Mouse (Mus musculus) megakaryocyte, adult 5-6 weeks (primary cell): ENCODE data around the gene Klk4. TPM values are rescaled to one million over a fixed set of nuclear protein-coding genes. Genes with fewer than 3 reads are reported as not detected.

ENCODE experiments used
- ATAC-seq: 2 replicates; pipeline ENCODE4 v1.8.0; 2016; ENCODE audit warnings: mild to moderate bottlenecking, inconsistent platforms; ENCODE audit not compliant: poor library complexity, severe bottlenecking
- total RNA-seq, 2 experiments: library from RNA; stranded (forward) in 1 of 2; stranded (reverse) in 1 of 2; fragments of 153-499, 151-499 nt in 1 of 2; fragments of 221-1000, 200-1000 nt in 1 of 2; gene quantifications; 2 replicates each; pipeline versions ENCODE4 v1.2.3 to v1.2.4; 2015 to 2017

Klk4 gene
- total RNA-seq (2015) (not detected in 2 replicates), total RNA-seq (2017) (not detected in 2 replicates)

GRCm38 (mm10) chr7:43880912-43881311 lies at the start of gene Klk4:
Gene Klk4 (plus strand): TSS chr7:43881160.
- ATAC-seq = no peak

- no peak for ATAC-seq
Observed at GRCm38 (mm10) chr7:43841701-43842100, 39.3 kb upstream of the Klk4 start, which contains the start of gene Klk5. Gene Klk5 (plus strand): TSS chr7:43841971.

- no peak for ATAC-seq
Observed at GRCm38 (mm10) chr7:43843801-43844200, 37.2 kb upstream of the Klk4 start.

GRCm38 (mm10) chr7:43851616-43852015 lies 29.3 kb upstream of the Klk4 start:
- no peak for ATAC-seq

- no peak for ATAC-seq
Observed at GRCm38 (mm10) chr7:43854642-43855380, 26.1 kb upstream of the Klk4 start.

GRCm38 (mm10) chr7:43855709-43856108 lies 25.3 kb upstream of the Klk4 start:
- no peak for ATAC-seq

GRCm38 (mm10) chr7:43856307-43856706 lies 24.7 kb upstream of the Klk4 start:
- ATAC-seq = no peak

- ATAC-seq = no peak
Observed at GRCm38 (mm10) chr7:43857501-43857900, 23.5 kb upstream of the Klk4 start.

GRCm38 (mm10) chr7:43860411-43860810 lies 20.5 kb upstream of the Klk4 start:
- ATAC-seq = no peak

GRCm38 (mm10) chr7:43873237-43873636 lies 7.7 kb upstream of the Klk4 start:
- peak; percentile 47; the same call in 1 of the 2 replicates for ATAC-seq

GRCm38 (mm10) chr7:43873674-43874073 lies 7.3 kb upstream of the Klk4 start:
- ATAC-seq = no peak

GRCm38 (mm10) chr7:43874868-43875375 lies 6.0 kb upstream of the Klk4 start:
- no peak for ATAC-seq

GRCm38 (mm10) chr7:43876444-43876843 lies 4.5 kb upstream of the Klk4 start:
- no peak for ATAC-seq

GRCm38 (mm10) chr7:43878281-43878680 lies 2.7 kb upstream of the Klk4 start:
- ATAC-seq = no peak

- no peak for ATAC-seq
Observed at GRCm38 (mm10) chr7:43882346-43882745, 1.4 kb downstream of the Klk4 start.

GRCm38 (mm10) chr7:43882811-43883210 lies 1.9 kb downstream of the Klk4 start:
- ATAC-seq = peak; percentile 59

- peak; percentile 78 for ATAC-seq
Observed at GRCm38 (mm10) chr7:43883547-43883946, 2.6 kb downstream of the Klk4 start.

- ATAC-seq = no peak
Observed at GRCm38 (mm10) chr7:43891365-43891764, 10.4 kb downstream of the Klk4 start.

- no peak for ATAC-seq
Observed at GRCm38 (mm10) chr7:43891788-43892187, 10.8 kb downstream of the Klk4 start.

- peak; percentile 80 for ATAC-seq
Observed at GRCm38 (mm10) chr7:43894836-43895235, 13.9 kb downstream of the Klk4 start.

- no peak for ATAC-seq
Observed at GRCm38 (mm10) chr7:43914821-43915220, 33.9 kb downstream of the Klk4 start.

- ATAC-seq = no peak
Observed at GRCm38 (mm10) chr7:43918426-43918825, 37.5 kb downstream of the Klk4 start.

GRCm38 (mm10) chr7:43918871-43919270 lies 37.9 kb downstream of the Klk4 start:
- ATAC-seq = no peak
